12 mouse cellular contexts compared by ENCODE assay signal in the genomic region with DNA sequence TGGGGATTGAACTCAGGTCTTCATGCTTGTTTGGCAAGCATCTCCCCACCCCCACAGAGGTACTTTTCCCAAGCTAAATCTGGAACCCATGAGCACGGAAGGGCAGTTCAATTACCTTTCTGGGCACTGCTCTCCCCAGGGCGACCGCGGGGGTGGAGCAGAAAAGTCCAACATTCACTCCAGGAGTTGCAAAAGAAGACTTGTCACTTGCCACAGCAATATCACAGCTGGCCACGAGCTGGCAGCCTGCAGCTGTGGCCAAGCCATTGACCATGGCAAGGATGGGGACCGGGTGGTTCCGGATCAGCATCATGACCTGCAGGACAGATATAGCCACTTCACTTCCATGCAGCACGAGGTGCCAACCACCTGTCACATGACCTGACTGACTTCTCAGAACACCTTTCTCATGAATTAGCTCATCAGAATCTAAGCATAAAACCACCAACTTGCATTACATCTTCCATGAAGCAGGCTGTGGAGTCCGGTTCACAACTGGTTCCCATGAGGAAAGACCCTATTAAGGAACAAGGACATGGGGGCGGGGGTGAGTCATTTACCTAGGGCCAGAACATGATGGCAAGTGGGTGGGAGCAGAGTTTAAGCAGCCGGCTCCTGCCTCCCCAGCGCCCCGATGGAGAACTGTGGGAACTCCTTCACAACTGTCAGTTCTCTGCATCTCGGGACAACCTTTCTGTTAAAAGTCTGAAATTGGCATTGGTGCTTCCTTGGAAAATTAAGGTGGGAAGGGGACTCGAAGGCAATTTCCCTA. TPM values are rescaled to one million over a fixed set of nuclear protein-coding genes. Genes with fewer than 3 reads are reported as not detected.
DNase-seq lines count a peak whose midpoint lies in the region; ATAC-seq and TF ChIP-seq lines count a peak whose summit lies in the region.
"Had no signal": no experiment of that assay in that cellular context is flagged by ENCODE, and none has a peak within 500 bp of the region (broad histone marks: within the 10 kb centered on the region; RNA-seq: fewer than 3 reads in every experiment).

No protein-coding gene starts in this region.

- WGBS in hindbrain, embryonic 14.5 days = 75% methylated on average over 15 of the region's 15 CpGs
- WGBS in hindbrain, postnatal 0 days = 63% methylated on average over 15 of the region's 15 CpGs
- WGBS in neural tube, embryonic 13.5 days = 64% methylated on average over 15 of the region's 15 CpGs
- WGBS in neural tube, embryonic 15.5 days = 61% methylated on average over 15 of the region's 15 CpGs

- no peak for ATAC-seq in hindbrain, embryonic 14.5 days (ENCODE audit: low FRiP score)
- ATAC-seq in hindbrain, postnatal 0 days = no peak
- peak; percentile 36 for ATAC-seq in neural tube, embryonic 13.5 days (ENCODE audit: low read depth)
- ATAC-seq in neural tube, embryonic 15.5 days (ENCODE audit: low FRiP score) = no peak
- ATAC-seq in erythroblast, adult 5-6 weeks (replicated peaks; ENCODE audit: low FRiP score, poor library complexity, severe bottlenecking) = no peak

- 0 out of 2 replicates have a peak overlapping the region, but pooled peaks have one; percentile 8 for H3K4me2 ChIP-seq in hindbrain, embryonic 14.5 days (replicated peaks)
- no peak overlapping the region for H3K4me2 ChIP-seq in hindbrain, postnatal 0 days (ENCODE audit: low read depth, low read length)
- no peak overlapping the region for H3K4me2 ChIP-seq in neural tube, embryonic 13.5 days
- H3K4me2 ChIP-seq in neural tube, embryonic 15.5 days = no peak overlapping the region
- H3K4me2 ChIP-seq: heart, embryonic 15.5 days had no signal

- H3K36me3 ChIP-seq in hindbrain, embryonic 14.5 days (replicated peaks; ENCODE audit: control insufficient read depth, insufficient read depth) = no peaks in the 10 kb centered on the region
- no peaks in the 10 kb centered on the region for H3K36me3 ChIP-seq in hindbrain, postnatal 0 days (ENCODE audit: insufficient read depth, low read length)
- no peaks in the 10 kb centered on the region for H3K36me3 ChIP-seq in neural tube, embryonic 13.5 days
- no peaks in the 10 kb centered on the region for H3K36me3 ChIP-seq in neural tube, embryonic 15.5 days
- H3K36me3 ChIP-seq: heart, embryonic 15.5 days had no signal

- no peak overlapping the region for H3K9ac ChIP-seq in hindbrain, embryonic 14.5 days
- no peak overlapping the region for H3K9ac ChIP-seq in hindbrain, postnatal 0 days (replicated peaks; ENCODE audit: low read length)
- H3K9ac ChIP-seq in neural tube, embryonic 13.5 days = no peak overlapping the region
- H3K9ac ChIP-seq in neural tube, embryonic 15.5 days (replicated peaks) = no peak overlapping the region
- H3K9ac ChIP-seq: heart, embryonic 15.5 days had no signal

- no peak overlapping the region for H3K27ac ChIP-seq in hindbrain, embryonic 14.5 days
- H3K27ac ChIP-seq in hindbrain, postnatal 0 days = no peak overlapping the region
- H3K27ac ChIP-seq in neural tube, embryonic 13.5 days (replicated peaks) = no peak overlapping the region
- no peak overlapping the region; the same call in 1 of the 2 replicates for H3K27ac ChIP-seq in neural tube, embryonic 15.5 days (replicated peaks)
- H3K27ac ChIP-seq: heart, embryonic 15.5 days; macrophage had no signal

- H3K4me1 ChIP-seq in hindbrain, embryonic 14.5 days (replicated peaks; ENCODE audit: control insufficient read depth, insufficient read depth, low read length) = peaks cover 18% of the 10 kb centered on the region
- peaks cover 5% of the 10 kb centered on the region; the same call in 1 of the 2 replicates for H3K4me1 ChIP-seq in hindbrain, postnatal 0 days (ENCODE audit: insufficient read depth, low read length)
- peaks cover 15% of the 10 kb centered on the region for H3K4me1 ChIP-seq in neural tube, embryonic 13.5 days (replicated peaks)
- peaks cover 22% of the 10 kb centered on the region for H3K4me1 ChIP-seq in neural tube, embryonic 15.5 days

- TF ChIP-seq CTCF in hindbrain, postnatal 0 days (IDR thresholded peaks at IDR 0.05; ENCODE audit: low read depth) = no peak

- H3K9me3 ChIP-seq in hindbrain, embryonic 14.5 days (ENCODE audit: control insufficient read depth, low read length) = no peaks in the 10 kb centered on the region
- H3K9me3 ChIP-seq in hindbrain, postnatal 0 days (ENCODE audit: low read length) = 0 out of 2 replicates have a peak, but pooled peaks cover 2% of the 10 kb centered on the region
- H3K9me3 ChIP-seq in neural tube, embryonic 13.5 days = no peaks in the 10 kb centered on the region
- H3K9me3 ChIP-seq in neural tube, embryonic 15.5 days (replicated peaks) = no peaks in the 10 kb centered on the region
- H3K9me3 ChIP-seq: heart, embryonic 15.5 days had no signal

- H3K27me3 ChIP-seq in hindbrain, embryonic 14.5 days (ENCODE audit: control insufficient read depth, insufficient read depth, low read length) = no peaks in the 10 kb centered on the region
- no peaks in the 10 kb centered on the region for H3K27me3 ChIP-seq in hindbrain, postnatal 0 days (ENCODE audit: insufficient read depth, low read length)
- no peaks in the 10 kb centered on the region for H3K27me3 ChIP-seq in neural tube, embryonic 13.5 days
- 0 out of 2 replicates have a peak, but pooled peaks cover 2% of the 10 kb centered on the region for H3K27me3 ChIP-seq in neural tube, embryonic 15.5 days (replicated peaks)
- H3K27me3 ChIP-seq: heart, embryonic 15.5 days had no signal

- no peak for DNase-seq in hindbrain, embryonic 14.5 days (ENCODE audit: low spot score)
- DNase-seq in hindbrain, postnatal 0 days (ENCODE audit: low spot score) = no peak
- peak; percentile 25 to 42 for DNase-seq in lung, adult 18-20 months
- no peak for DNase-seq in frontal cortex, postnatal 10 days (ENCODE audit: low spot score in 2 of 2)
- DNase-seq: cerebellum, adult 2 months; gastrocnemius, postnatal 25 days; thymus, postnatal 14 days had no signal

- no peak overlapping the region for H3K4me3 ChIP-seq in hindbrain, embryonic 14.5 days (replicated peaks; ENCODE audit: low read length)
- no peak overlapping the region for H3K4me3 ChIP-seq in hindbrain, postnatal 0 days (ENCODE audit: low read length)
- no peak overlapping the region for H3K4me3 ChIP-seq in neural tube, embryonic 13.5 days
- H3K4me3 ChIP-seq in neural tube, embryonic 15.5 days (replicated peaks) = no peak overlapping the region
- H3K4me3 ChIP-seq: heart, embryonic 15.5 days had no signal

RNA-seq across cellular contexts. Expression of a gene that starts 17.2 kb away (rescaled TPM):
- 1.1 and 1.3 TPM in 2 replicates for polyA plus RNA-seq in hindbrain, embryonic 14.5 days (2014; fragmentation: Nextera tagmentation; extraction: Ambion mirVana)
- 1.5 and 1.6 TPM in 2 replicates for total RNA-seq in hindbrain, postnatal 0 days (2014; rRNA removed)
- polyA plus RNA-seq in hindbrain, postnatal 0 days (2015; fragmentation: Nextera tagmentation; extraction: Ambion mirVana) = 1.5 and 1.7 TPM in 2 replicates
- 1.3 and 1.9 TPM in 2 replicates for polyA plus RNA-seq in neural tube, embryonic 13.5 days (2015; fragmentation: Nextera tagmentation; extraction: Ambion mirVana)
- 1.3 and 3.2 TPM in 2 replicates for polyA plus RNA-seq in neural tube, embryonic 15.5 days (2015; fragmentation: Nextera tagmentation; extraction: Ambion mirVana)
- total RNA-seq in erythroblast, adult 5-6 weeks (2015; ENCODE audit: low replicate concordance) = not detected in 2 replicates
- 1.1 and 1.8 TPM in 2 replicates for total RNA-seq in erythroblast, adult 5-6 weeks (2017; ENCODE audit: low replicate concordance)

Comparison
In these comparisons a context has a peak if more than half of its experiments do, and no peak if none do; other contexts are left out.
1. DNase-seq: peak in lung, adult 18-20 months (2 of 2); none in hindbrain, embryonic 14.5 days (single experiment), hindbrain, postnatal 0 days (single experiment) and frontal cortex, postnatal 10 days (0 of 2).